Mouse (Mus musculus): ENCODE data around the gene Sec61b.

GRCm38 (mm10) chr4:47494137-47494536 lies 19.7 kb downstream of the Sec61b start:
- TF ChIP-seq POLR2A (IDR thresholded peaks at IDR 0.05; ENCODE audit: low read depth, low read length) (no peak), CTCF (IDR thresholded peaks at IDR 0.05; ENCODE audit: borderline replicate concordance, insufficient read depth, low read length) (no peak)
